Mouse (Mus musculus): ENCODE results near the gene Slc9a3r2. TPM values are rescaled to one million over a fixed set of nuclear protein-coding genes. Genes with fewer than 3 reads are reported as not detected.
A peak's percentile ranks its signal among the peaks of the same experiment; 100 is the strongest.

Gene Slc9a3r2
- polyA plus RNA-seq, 1 experiment from 2014 or later: 10.2 TPM

GRCm38 (mm10) chr17:24608370-24608769 is 41.8 kb downstream of the Slc9a3r2 start:
- H3K27ac ChIP-seq: peak overlapping the region; percentile 90
- no peaks in the 10 kb centered on the region for H3K27me3 ChIP-seq
- H3K4me2 ChIP-seq: peak overlapping the region; percentile 44
- H3K9ac ChIP-seq: peak overlapping the region; percentile 57
- ATAC-seq (ENCODE audit: low read depth): peak; percentile 67
- 35% methylated on average over 4 of the region's 4 CpGs for WGBS (ENCODE audit: insufficient replicate concordance)
- H3K36me3 ChIP-seq: peaks cover 57% of the 10 kb centered on the region
- no peak overlapping the region for H3K4me3 ChIP-seq (replicated peaks)
- H3K4me1 ChIP-seq (replicated peaks): peaks cover 71% of the 10 kb centered on the region
- DNase-seq: no peak
- no peaks in the 10 kb centered on the region for H3K9me3 ChIP-seq (replicated peaks)

- Histone ChIP-seq H3K36me3 (peaks cover 86% of the 10 kb centered on the region), H3K9me3 (replicated peaks) (no peaks in the 10 kb centered on the region), H3K4me2 (no peak overlapping the region), H3K9ac (no peak overlapping the region), H3K4me3 (replicated peaks) (no peak overlapping the region), H3K27me3 (no peaks in the 10 kb centered on the region), H3K27ac (no peak overlapping the region), H3K4me1 (replicated peaks) (peaks cover 54% of the 10 kb centered on the region)
- ATAC-seq (ENCODE audit: low read depth) (no peak), DNase-seq (no peak)
- WGBS (ENCODE audit: insufficient replicate concordance): 83% methylated on average over 3 of the region's 3 CpGs
These were observed 45.6 kb downstream of the Slc9a3r2 start for GRCm38 (mm10) chr17:24604557-24604956.

GRCm38 (mm10) chr17:24603961-24604360 is 46.2 kb downstream of the Slc9a3r2 start:
- DNase-seq (no peak), ATAC-seq (ENCODE audit: low read depth) (no peak)
- Histone ChIP-seq H3K4me2 (no peak overlapping the region), H3K4me1 (replicated peaks) (peaks cover 48% of the 10 kb centered on the region), H3K36me3 (peaks cover 91% of the 10 kb centered on the region), H3K27ac (no peak overlapping the region), H3K4me3 (replicated peaks) (no peak overlapping the region), H3K9me3 (replicated peaks) (no peaks in the 10 kb centered on the region), H3K9ac (no peak overlapping the region), H3K27me3 (no peaks in the 10 kb centered on the region)
- WGBS (ENCODE audit: insufficient replicate concordance): 67% methylated on average over 8 of the region's 8 CpGs

GRCm38 (mm10) chr17:24600502-24600901 is 49.6 kb downstream of the Slc9a3r2 start:
- ATAC-seq (ENCODE audit: low read depth): no peak
- no peak overlapping the region for H3K27ac ChIP-seq
- WGBS (ENCODE audit: insufficient replicate concordance): 89% methylated on average over 4 of the region's 4 CpGs
- H3K4me1 ChIP-seq (replicated peaks): peaks cover 16% of the 10 kb centered on the region
- H3K36me3 ChIP-seq: peaks cover 92% of the 10 kb centered on the region
- H3K4me2 ChIP-seq: no peak overlapping the region
- no peak for DNase-seq
- no peaks in the 10 kb centered on the region for H3K27me3 ChIP-seq
- H3K4me3 ChIP-seq (replicated peaks): no peak overlapping the region
- H3K9me3 ChIP-seq (replicated peaks): no peaks in the 10 kb centered on the region
- H3K9ac ChIP-seq: no peak overlapping the region

- Histone ChIP-seq H3K27ac (no peak overlapping the region), H3K36me3 (peaks cover 97% of the 10 kb centered on the region), H3K4me2 (no peak overlapping the region), H3K27me3 (no peaks in the 10 kb centered on the region), H3K4me3 (replicated peaks) (no peak overlapping the region), H3K9me3 (replicated peaks) (no peaks in the 10 kb centered on the region), H3K9ac (no peak overlapping the region), H3K4me1 (replicated peaks) (no peaks in the 10 kb centered on the region)
- WGBS (ENCODE audit: insufficient replicate concordance): 86% methylated on average over 3 of the region's 3 CpGs
- no peak for ATAC-seq (ENCODE audit: low read depth)
- no peak for DNase-seq
These were observed 52.1 kb downstream of the Slc9a3r2 start for GRCm38 (mm10) chr17:24597989-24598388.

- no peak overlapping the region for H3K4me3 ChIP-seq (replicated peaks)
- peaks cover 95% of the 10 kb centered on the region for H3K36me3 ChIP-seq
- H3K27ac ChIP-seq: no peak overlapping the region
- H3K4me1 ChIP-seq (replicated peaks): no peaks in the 10 kb centered on the region
- H3K27me3 ChIP-seq: no peaks in the 10 kb centered on the region
- 86% methylated on average over 19 of the region's 19 CpGs for WGBS (ENCODE audit: insufficient replicate concordance)
- H3K9me3 ChIP-seq (replicated peaks): no peaks in the 10 kb centered on the region
- H3K9ac ChIP-seq: no peak overlapping the region
- no peak overlapping the region for H3K4me2 ChIP-seq
- DNase-seq (no peak), ATAC-seq (ENCODE audit: low read depth) (no peak)
These were observed 53.5 kb downstream of the Slc9a3r2 start for GRCm38 (mm10) chr17:24596471-24597183.

- no peak overlapping the region for H3K27ac ChIP-seq
- peaks cover 95% of the 10 kb centered on the region for H3K36me3 ChIP-seq
- ATAC-seq (ENCODE audit: low read depth) (no peak), DNase-seq (no peak)
- no peak overlapping the region for H3K9ac ChIP-seq
- WGBS (ENCODE audit: insufficient replicate concordance): 69% methylated on average over 5 of the region's 5 CpGs
- no peaks in the 10 kb centered on the region for H3K9me3 ChIP-seq (replicated peaks)
- no peak overlapping the region for H3K4me2 ChIP-seq
- no peaks in the 10 kb centered on the region for H3K27me3 ChIP-seq
- no peak overlapping the region for H3K4me3 ChIP-seq (replicated peaks)
- H3K4me1 ChIP-seq (replicated peaks): no peaks in the 10 kb centered on the region
These were observed 54.1 kb downstream of the Slc9a3r2 start for GRCm38 (mm10) chr17:24596073-24596466.

GRCm38 (mm10) chr17:24595126-24596072 is 54.7 kb downstream of the Slc9a3r2 start:
- Histone ChIP-seq H3K9ac (no peak overlapping the region), H3K4me2 (no peak overlapping the region), H3K27me3 (no peaks in the 10 kb centered on the region), H3K36me3 (peaks cover 93% of the 10 kb centered on the region), H3K4me3 (replicated peaks) (no peak overlapping the region), H3K4me1 (replicated peaks) (no peaks in the 10 kb centered on the region), H3K27ac (no peak overlapping the region), H3K9me3 (replicated peaks) (no peaks in the 10 kb centered on the region)
- no peak for ATAC-seq (ENCODE audit: low read depth)
- DNase-seq: no peak
- 76% methylated on average over 17 of the region's 17 CpGs for WGBS (ENCODE audit: insufficient replicate concordance)

- H3K27me3 ChIP-seq: no peaks in the 10 kb centered on the region
- no peak for DNase-seq
- no peak for ATAC-seq (ENCODE audit: low read depth)
- no peak overlapping the region for H3K4me2 ChIP-seq
- no peak overlapping the region for H3K27ac ChIP-seq
- no peaks in the 10 kb centered on the region for H3K9me3 ChIP-seq (replicated peaks)
- H3K36me3 ChIP-seq: peaks cover 82% of the 10 kb centered on the region
- H3K9ac ChIP-seq: no peak overlapping the region
- H3K4me3 ChIP-seq (replicated peaks): no peak overlapping the region
- 83% methylated on average over 26 of the region's 26 CpGs for WGBS (ENCODE audit: insufficient replicate concordance)
- no peaks in the 10 kb centered on the region for H3K4me1 ChIP-seq (replicated peaks)
These were observed 55.9 kb downstream of the Slc9a3r2 start for GRCm38 (mm10) chr17:24593992-24594890.

- no peaks in the 10 kb centered on the region for H3K4me1 ChIP-seq (replicated peaks)
- no peaks in the 10 kb centered on the region for H3K9me3 ChIP-seq (replicated peaks)
- DNase-seq (no peak), ATAC-seq (ENCODE audit: low read depth) (0 out of 2 replicates have a peak, but pooled peaks have one; percentile 14)
- no peak overlapping the region for H3K4me3 ChIP-seq (replicated peaks)
- H3K27ac ChIP-seq: no peak overlapping the region
- 72% methylated on average over 5 of the region's 5 CpGs for WGBS (ENCODE audit: insufficient replicate concordance)
- H3K4me2 ChIP-seq: no peak overlapping the region
- peaks cover 72% of the 10 kb centered on the region for H3K36me3 ChIP-seq
- no peaks in the 10 kb centered on the region for H3K27me3 ChIP-seq
- H3K9ac ChIP-seq: no peak overlapping the region
These were observed 56.9 kb downstream of the Slc9a3r2 start for GRCm38 (mm10) chr17:24593248-24593647.

GRCm38 (mm10) chr17:24591695-24592094 is 58.4 kb downstream of the Slc9a3r2 start:
- Histone ChIP-seq H3K27ac (no peak overlapping the region), H3K4me2 (no peak overlapping the region), H3K9ac (no peak overlapping the region), H3K9me3 (replicated peaks) (no peaks in the 10 kb centered on the region), H3K4me1 (replicated peaks) (no peaks in the 10 kb centered on the region), H3K4me3 (replicated peaks) (no peak overlapping the region), H3K36me3 (peaks cover 70% of the 10 kb centered on the region), H3K27me3 (no peaks in the 10 kb centered on the region)
- WGBS (ENCODE audit: insufficient replicate concordance): 93% methylated on average over 5 of the region's 5 CpGs
- ATAC-seq (ENCODE audit: low read depth) (no peak), DNase-seq (no peak)

All from liver, embryonic 13.5 days (tissue).